Mouse (Mus musculus) Patski (cell line): Measurements from ENCODE around the gene Upk3b. TPM values are rescaled to one million over a fixed set of nuclear protein-coding genes. Genes with fewer than 3 reads are reported as not detected.
"Not testable (repeated sequence)": the region's sequence is repeated elsewhere in the genome, so short reads cannot be mapped to it uniquely, and the experiment has no call there.

Experiments
- ATAC-seq: fragments of 100-300 bp; one replicate; pipeline ENCODE4 v1.8.0; 2021
- CTCF ChIA-PET: fragments of 350-600 bp; sonication (Branson Sonifier 250); formaldehyde crosslinking; loops from one replicate; lab custom pipeline; 2022; ENCODE audit warnings: inconsistent platforms; lab: Charles Lee
- POLR2A ChIA-PET: fragments of 350-600 bp; sonication (Branson Sonifier 250); formaldehyde crosslinking; loops from one replicate; lab custom pipeline; 2022; ENCODE audit warnings: antibody characterized with exemption, inconsistent platforms; lab: Charles Lee
- DNase-seq: peaks from one replicate; pipeline ENCODE4 v3.0.0-alpha.2; 2011; ENCODE audit warnings: low read depth, low spot score
- H3K27me3 ChIP-seq: fragments of 371-371 bp; one replicate; pipeline ENCODE4 v1.5.1; 2021
- CTCF ChIP-seq: fragments of 100-300 bp; IDR thresholded peaks from one replicate; pipeline ENCODE4 v1.5.1; 2021
- in situ Hi-C: fragments of 300-500 bp; cut with MboI; formaldehyde crosslinking; loops from 3 replicates; pipeline ENCODE4 v1.11.1; 2018; ENCODE audit warnings: low pct_unique_long_range_greater_than_20kb, mixed read lengths
- polyA plus RNA-seq: library from polyadenylated mRNA; unstranded; gene quantifications from one replicate; pipeline ENCODE4 v1.2.3, GENCODE M21; 2021

The Upk3b gene
- polyA plus RNA-seq, 1 experiment from 2014 or later = 0.95 TPM

DNA sequence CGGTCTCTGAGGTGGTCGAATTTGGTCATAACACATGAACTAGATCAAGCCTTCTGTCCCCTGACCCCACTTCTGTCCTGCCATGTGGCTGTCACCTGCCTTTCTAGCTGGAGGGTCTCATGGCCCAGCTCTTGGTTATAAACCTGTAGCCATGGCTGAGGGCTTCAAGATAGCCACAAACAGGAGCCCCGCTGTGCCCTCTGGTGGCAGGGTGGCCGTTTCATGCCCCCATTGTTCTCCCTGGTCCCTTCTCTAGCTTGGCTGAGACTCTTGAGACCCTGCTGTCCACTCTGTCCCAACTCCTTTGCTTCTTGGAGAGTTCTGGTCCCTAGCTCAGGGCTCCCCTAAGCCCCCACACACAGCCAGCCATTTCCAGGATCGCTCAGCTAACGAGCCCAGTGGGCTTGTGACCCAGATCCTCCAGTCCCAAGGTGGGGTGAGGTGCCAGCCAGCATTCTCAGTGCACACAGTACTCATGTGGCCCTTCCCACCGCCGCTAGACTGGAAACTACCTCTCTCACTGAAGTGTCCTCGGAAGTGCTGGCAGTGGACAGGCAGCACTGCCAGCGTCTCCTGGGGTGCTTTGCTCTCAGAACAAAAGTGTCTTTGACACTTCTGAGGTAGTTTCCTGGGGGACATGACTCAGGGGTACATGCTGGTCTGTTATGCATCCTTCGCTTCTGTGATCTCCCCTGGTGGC, 10.5 kb upstream of the Upk3b start:
- DNase-seq (no peak), ATAC-seq (no peak)
- in situ Hi-C loops = no loop called here
- ChIA-PET POLR2A (interaction anchor here (0.8 kb wide), 1 partner anchor 14 kb away, joined by 5 read pairs; no protein-coding TSS in a partner anchor), CTCF (interaction anchor here (0.7 to 1.9 kb wide), 9 partner anchors 9 to 135 kb away, joined by 3 to 6 read pairs (median 3); partner anchors contain the start of gene Dtx2)
- no peak for TF ChIP-seq CTCF
- H3K27me3 ChIP-seq = no peaks in the 10 kb centered on the region

DNA sequence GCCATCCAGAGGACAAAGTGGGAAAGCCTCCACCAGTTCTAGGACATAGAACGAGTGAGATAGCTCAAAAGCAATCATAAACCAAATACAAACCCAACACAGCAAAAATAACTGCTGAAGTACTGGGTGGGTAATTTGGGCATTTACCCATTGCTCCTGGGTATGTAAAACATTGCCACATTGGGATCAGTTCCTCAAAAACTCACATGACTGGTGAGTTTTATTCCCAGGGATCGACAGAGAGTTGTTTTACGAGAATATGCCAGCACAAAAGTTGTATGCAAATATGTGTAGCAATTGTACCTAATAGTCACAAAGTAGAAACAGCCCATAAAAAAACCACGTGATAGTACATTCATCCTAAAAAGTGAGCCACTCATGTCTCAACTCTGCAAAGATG, 3.4 kb upstream of the Upk3b start:
- no peaks in the 10 kb centered on the region for H3K27me3 ChIP-seq
- ChIA-PET POLR2A (interaction anchor here (0.5 kb wide), 1 partner anchor 31 kb away, joined by 4 read pairs; no protein-coding TSS in a partner anchor), CTCF (interaction anchor here (1.0 to 2.4 kb wide), 3 partner anchors 19 to 39 kb away, joined by 3 to 7 read pairs (median 3); no protein-coding TSS in a partner anchor)
- no peak for TF ChIP-seq CTCF
- no peak for DNase-seq
- no peak for ATAC-seq
- in situ Hi-C loops = no loop called here

DNA sequence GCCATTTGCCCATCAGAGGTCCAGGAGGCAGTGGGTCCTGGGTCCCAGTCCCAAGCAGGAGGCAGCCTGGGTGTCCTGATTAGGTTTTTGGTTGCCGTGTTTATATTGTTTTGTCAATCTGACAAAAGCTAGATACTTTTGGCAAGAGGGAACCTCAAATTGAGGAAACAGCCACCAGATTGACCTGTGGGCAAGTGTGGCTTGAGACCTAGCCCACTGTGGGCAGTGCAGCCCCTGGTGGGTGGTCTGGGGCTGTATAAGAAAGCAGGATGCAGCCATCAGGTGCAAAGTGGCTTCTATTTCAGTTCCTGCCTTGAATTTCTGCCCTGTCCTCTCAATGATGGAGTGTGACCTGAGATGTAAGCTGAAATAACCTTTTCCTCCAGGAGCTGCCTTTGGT, 3.0 kb upstream of the Upk3b start:
- DNase-seq = no peak
- CTCF ChIA-PET = interaction anchor here (1.8 to 2.4 kb wide), 2 partner anchors 10 to 19 kb away, joined by 4 to 7 read pairs; no protein-coding TSS in a partner anchor
- in situ Hi-C loops = no loop called here
- POLR2A ChIA-PET = no interaction called here
- no peaks in the 10 kb centered on the region for H3K27me3 ChIP-seq
- no peak for TF ChIP-seq CTCF
- no peak for ATAC-seq

DNA sequence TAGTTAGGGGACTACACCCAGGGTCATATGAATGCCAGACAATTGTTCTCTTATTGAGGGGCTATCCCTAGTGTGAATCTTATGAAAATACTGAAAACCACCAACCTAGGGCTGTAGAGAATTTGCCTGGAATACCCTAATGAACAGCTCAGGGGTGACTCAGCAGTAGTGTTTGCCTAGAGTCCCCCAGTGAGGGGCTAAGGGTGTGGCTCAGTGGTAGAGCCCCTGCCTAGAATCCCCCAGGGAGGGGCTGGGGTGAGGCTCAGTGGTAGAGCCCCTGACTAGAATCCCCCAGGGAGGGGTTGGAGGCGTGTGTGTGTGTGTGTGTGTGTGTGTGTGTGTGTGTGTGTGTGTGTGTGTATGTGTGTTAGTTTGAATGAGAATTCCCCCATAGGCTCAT, 1.6 kb upstream of the Upk3b start:
- ATAC-seq (no peak), DNase-seq (no peak)
- H3K27me3 ChIP-seq = no peaks in the 10 kb centered on the region
- ChIA-PET POLR2A (interaction anchor here (0.6 kb wide), 1 partner anchor 181 kb away, joined by 3 read pairs; no protein-coding TSS in a partner anchor), CTCF (interaction anchor here (1.3 to 1.8 kb wide), 3 partner anchors 10 to 49 kb away, joined by 3 to 6 read pairs (median 4); no protein-coding TSS in a partner anchor)
- in situ Hi-C loops = no loop called here
- TF ChIP-seq CTCF = no peak

DNA sequence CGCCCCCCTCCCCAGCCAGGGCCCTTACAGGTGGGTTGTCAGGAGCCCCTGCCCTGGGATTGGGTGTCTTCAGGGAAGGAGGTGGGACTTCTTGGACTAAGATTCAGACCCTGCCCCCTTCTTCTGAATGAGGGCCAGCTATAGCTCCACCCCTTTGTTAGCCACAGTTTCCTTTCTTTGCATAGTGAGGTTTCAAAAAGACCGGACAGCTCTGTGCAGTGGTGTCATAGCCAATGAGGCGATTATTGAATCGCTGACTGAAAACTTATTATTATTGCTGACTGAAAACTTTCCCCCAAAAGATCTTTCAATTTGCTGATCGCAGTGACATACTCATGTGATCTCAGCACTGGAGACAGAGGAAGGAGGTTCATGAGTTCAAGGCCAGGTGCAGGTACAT, 1.9 kb downstream of the Upk3b start:
- ChIA-PET POLR2A (no interaction called here), CTCF (no interaction called here)
- in situ Hi-C loops = no loop called here
- H3K27me3 ChIP-seq = no peaks in the 10 kb centered on the region
- ATAC-seq (no peak), DNase-seq (no peak)
- TF ChIP-seq CTCF = no peak

DNA sequence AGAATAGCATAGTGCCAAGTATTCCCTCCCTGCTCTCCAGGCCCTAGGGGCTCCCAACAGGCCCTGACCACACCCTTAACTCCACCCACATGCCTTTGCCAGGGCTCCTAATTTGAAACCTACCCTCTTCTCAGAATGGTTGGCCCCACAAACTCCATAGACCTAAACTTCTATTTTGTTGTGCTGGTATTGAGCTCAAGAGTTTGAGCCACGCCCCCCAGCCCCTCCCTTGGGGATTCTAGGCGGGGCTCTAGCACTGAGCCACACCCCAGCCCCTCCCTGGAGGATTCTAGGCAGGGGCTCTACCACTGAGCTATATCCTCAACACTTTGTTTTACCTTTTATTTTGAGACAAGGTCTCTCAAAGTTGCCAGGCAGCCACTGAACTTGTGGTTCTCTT, 3.0 kb downstream of the Upk3b start:
- no peaks in the 10 kb centered on the region for H3K27me3 ChIP-seq
- no peak for TF ChIP-seq CTCF
- ChIA-PET POLR2A (no interaction called here), CTCF (interaction anchor here (1.2 kb wide), 1 partner anchor 54 kb away, joined by 3 read pairs; no protein-coding TSS in a partner anchor)
- DNase-seq = no peak
- in situ Hi-C loops = no loop called here
- ATAC-seq = no peak

DNA sequence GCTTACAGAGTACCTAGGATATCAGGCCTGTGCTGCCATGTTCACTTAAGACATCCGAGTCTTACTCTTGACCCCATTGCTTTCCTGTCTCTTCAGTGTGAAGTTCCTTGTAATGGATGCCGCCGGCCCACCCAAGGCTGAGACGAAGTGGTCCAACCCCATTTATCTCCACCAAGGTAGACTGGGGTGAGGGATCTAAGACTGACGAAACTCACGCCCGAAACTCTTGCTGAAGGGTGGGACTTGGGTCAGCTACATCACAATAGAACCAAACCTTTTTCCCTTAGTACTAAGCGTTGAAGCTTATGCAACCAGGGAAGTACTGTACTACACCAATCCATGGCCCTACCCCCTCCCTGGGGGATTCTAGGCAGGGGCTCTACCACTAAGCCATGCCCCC, 3.4 kb downstream of the Upk3b start:
- DNase-seq = no peak
- TF ChIP-seq CTCF = no peak
- in situ Hi-C loops = no loop called here
- POLR2A ChIA-PET = interaction anchor here (0.8 kb wide), 1 partner anchor 13 kb away, joined by 5 read pairs; no protein-coding TSS in a partner anchor
- no peak for ATAC-seq
- CTCF ChIA-PET = interaction anchor here (1.2 kb wide), 1 partner anchor 55 kb away, joined by 3 read pairs; no protein-coding TSS in a partner anchor
- H3K27me3 ChIP-seq = no peaks in the 10 kb centered on the region

DNA sequence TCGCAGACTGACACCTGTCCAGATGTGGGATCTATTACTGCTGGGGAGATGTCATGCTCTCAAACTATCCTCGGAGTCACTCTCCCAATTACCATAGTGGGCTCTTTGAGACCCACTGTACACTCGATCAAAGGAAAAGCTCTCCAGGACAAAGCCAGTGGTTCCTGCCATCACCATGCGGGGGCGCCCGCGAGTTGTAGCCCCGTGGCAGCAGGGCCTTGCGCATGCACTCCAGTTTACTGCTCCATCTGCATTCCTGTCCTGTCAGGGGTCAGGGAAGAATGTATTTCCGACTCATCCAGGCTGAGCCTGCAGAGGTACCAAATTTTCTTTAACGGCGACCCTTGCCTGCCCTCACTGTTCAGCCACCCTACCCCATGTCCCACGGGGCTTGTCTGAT, 6.6 kb downstream of the Upk3b start:
- no peak for DNase-seq
- no peak for TF ChIP-seq CTCF
- no peaks in the 10 kb centered on the region for H3K27me3 ChIP-seq
- POLR2A ChIA-PET = no interaction called here
- CTCF ChIA-PET = interaction anchor here (0.7 to 4.5 kb wide), 12 partner anchors 10 to 167 kb away, joined by 3 to 46 read pairs (median 4); partner anchors contain the start of gene Upk3bl
- in situ Hi-C loops = loop anchor here (5.0 kb wide), 2 partner anchors 63 to 143 kb away; partner anchors contain the start of gene Zp3
- ATAC-seq = no peak

DNA sequence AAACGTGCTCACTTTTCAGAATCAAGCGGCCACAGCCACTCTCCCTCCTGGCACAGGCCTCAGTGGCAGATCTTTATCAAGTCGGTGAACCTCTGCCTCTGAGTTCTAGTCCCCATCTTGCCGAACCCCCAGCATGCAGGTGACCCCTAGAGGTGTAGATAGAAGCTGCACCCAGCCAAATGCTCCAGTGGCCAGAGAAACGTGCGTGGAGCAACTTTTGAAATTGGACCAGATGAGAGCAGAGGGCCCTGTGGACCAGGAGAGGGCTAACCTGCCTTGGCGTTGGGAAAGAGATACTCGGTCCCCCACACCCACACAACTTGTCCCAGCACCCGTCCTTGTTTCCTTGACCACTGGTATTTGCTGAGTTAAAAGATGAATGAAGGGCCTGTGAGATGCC, 7.1 kb downstream of the Upk3b start:
- H3K27me3 ChIP-seq = no peaks in the 10 kb centered on the region
- DNase-seq = no peak
- CTCF ChIA-PET = interaction anchor here (0.6 to 4.5 kb wide), 18 partner anchors 9 to 168 kb away, joined by 3 to 46 read pairs (median 4); partner anchors contain the start of genes Upk3bl and Zp3
- peak; percentile 66 for TF ChIP-seq CTCF
- in situ Hi-C loops = loop anchor here (5.0 kb wide), 2 partner anchors 63 to 143 kb away; partner anchors contain the start of gene Zp3
- ATAC-seq = no peak
- POLR2A ChIA-PET = no interaction called here

DNA sequence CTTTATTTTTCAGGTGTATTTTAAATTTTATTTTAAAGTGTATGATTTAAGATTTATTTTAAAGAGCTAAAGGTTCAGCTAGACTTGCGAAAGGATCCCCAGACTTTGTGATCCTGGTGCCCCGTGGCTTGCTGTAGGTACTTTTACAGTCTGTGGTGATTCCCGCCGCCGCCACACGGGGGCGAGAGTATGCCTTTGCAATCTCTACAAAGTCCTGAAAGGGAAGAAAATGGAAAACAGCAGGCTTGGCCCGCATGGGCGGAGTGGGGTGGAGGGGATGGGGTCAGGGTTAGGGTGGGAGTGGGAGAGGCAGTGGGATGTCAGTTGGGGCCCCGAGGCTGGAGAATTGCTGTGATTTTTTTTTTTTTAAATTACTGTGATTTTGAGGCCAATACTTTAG, 7.7 kb downstream of the Upk3b start:
- in situ Hi-C loops = loop anchor here (5.0 kb wide), 2 partner anchors 64 to 144 kb away; partner anchors contain the start of gene Zp3
- ATAC-seq = no peak
- no peak for DNase-seq
- no peaks in the 10 kb centered on the region for H3K27me3 ChIP-seq
- CTCF ChIA-PET = interaction anchor here (0.6 to 4.5 kb wide), 17 partner anchors 9 to 168 kb away, joined by 3 to 46 read pairs (median 4); partner anchors contain the start of genes Upk3bl and Zp3
- TF ChIP-seq CTCF = peak; percentile 94
- POLR2A ChIA-PET = interaction anchor here (1.6 kb wide), 1 partner anchor 13 kb away, joined by 5 read pairs; no protein-coding TSS in a partner anchor

DNA sequence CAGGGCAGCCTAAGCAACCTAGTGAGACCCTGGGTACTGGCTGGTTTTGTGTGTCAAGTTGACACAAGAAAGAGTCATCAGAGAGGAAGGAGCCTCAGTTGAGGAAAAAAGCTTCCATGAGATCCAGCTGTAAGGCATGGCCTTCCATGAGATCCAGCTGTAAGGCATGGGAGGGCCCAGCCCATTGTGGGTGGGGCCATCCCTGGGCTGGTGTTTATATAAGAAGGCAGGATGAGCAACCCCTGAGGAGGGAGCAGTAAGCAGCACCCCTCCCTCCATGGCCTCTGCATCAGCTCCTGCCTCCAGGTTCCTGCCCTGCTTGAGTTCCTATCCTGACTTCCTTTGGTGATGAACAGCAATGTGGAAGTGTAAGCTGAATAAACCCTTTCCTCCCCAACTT, 10.2 kb downstream of the Upk3b start:
- ChIA-PET CTCF (interaction anchor here (1.2 to 4.9 kb wide), 4 partner anchors 10 to 67 kb away, joined by 5 to 35 read pairs (median 10); no protein-coding TSS in a partner anchor), POLR2A (interaction anchor here (0.7 kb wide), 1 partner anchor 57 kb away, joined by 4 read pairs; no protein-coding TSS in a partner anchor)
- in situ Hi-C loops = loop anchor here (5.0 kb wide), 2 partner anchors 66 to 146 kb away; partner anchors contain the start of gene Zp3

More for the DNA sequence above, 10.2 kb downstream of the Upk3b start:
- not testable (repeated sequence) for H3K27me3 ChIP-seq, ATAC-seq, DNase-seq
